Mouse (Mus musculus) olfactory bulb, adult 2 months (tissue): ENCODE results near the gene Blcap.

ENCODE experiments used
- CTCF ChIP-seq: fragments of 200-500 bp; IDR thresholded peaks from 2 replicates; pipeline ENCODE4 v1.5.1; 2012; ENCODE audit warnings: low read depth, mild to moderate bottlenecking, low read length, moderate library complexity; ENCODE audit not compliant: insufficient read depth
- POLR2A ChIP-seq: fragments of 200-500 bp; IDR thresholded peaks from 2 replicates; pipeline ENCODE4 v1.6.1; 2012; ENCODE audit warnings: mild to moderate bottlenecking, low read depth, low read length, moderate library complexity; ENCODE audit not compliant: insufficient read depth

DNA sequence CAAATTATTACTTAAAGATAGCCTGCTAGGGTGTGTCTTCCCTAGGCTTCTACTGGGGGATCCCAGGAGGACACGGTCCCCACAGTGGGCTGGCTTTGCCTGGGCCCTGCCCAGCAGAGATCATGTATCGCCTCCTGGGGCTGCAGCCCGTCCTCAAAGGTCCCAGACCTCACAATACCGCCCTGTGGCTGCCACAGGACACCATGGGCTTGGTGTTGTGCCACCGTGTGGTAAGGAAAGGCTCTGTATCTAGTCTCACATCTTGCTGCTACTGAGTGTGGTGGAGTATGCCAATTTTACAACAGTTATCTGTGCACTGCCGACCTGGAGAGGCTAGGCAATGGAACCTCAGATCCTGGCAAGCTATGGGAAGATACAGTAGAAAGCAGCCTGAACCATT is 12.6 kb downstream of the Blcap start:
- TF ChIP-seq POLR2A (no peak), CTCF (no peak)
